Mouse (Mus musculus) lung, adult 18-20 months (tissue): ENCODE measurements at regions not wholly inside any gene's neighbourhood (a gene's known extent, or its start where the extent isn't known, plus 50 kb on each side); places are given as distances from the start of the nearest gene placed in this dataset.

Experiments
- DNase-seq, 2 experiments: peaks; one replicate each; pipeline ENCODE4 v3.0.0; 2022; ENCODE audit warnings: mixed read lengths in 2 of 2

DNA sequence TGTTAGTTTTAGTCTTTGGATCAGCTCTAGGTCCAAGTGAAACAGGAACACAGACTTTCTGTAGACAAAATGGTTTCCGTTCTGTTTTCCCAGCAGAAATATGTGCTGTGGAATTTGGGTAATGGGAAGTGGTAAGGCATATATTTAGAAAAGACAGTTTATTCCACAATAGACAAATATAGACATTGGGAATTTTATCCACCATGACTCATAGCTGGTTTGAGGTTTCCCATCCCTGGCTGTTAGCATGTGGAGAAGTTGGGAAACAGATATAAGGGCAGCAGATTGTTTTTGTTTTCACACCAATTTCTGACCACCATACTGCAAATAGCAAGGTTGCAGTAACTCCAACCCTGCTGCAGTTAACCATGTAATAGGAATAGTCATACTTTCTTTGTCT is 385.0 kb upstream of the Adam34 start:
- DNase-seq, result no peak

DNA sequence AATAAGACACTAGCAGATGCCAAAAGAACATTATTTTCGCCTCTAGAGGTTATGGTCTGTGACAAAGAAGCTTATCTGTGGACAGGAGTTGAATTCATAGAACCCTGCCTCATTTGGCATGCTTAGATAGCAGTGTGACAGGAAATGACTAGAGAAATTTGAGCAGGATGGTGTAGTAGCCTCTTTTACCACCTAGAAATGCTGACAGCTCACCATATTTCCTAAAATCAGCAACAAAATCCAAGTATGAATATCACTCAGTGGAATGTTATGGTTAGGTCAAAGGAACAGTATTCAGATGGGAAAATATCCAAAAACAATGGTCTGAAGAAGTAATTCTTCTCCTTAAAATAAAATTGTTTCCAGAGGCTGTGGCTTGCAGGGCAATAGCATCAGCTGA is 383.6 kb upstream of the Adam34 start:
- DNase-seq, result no peak

DNA sequence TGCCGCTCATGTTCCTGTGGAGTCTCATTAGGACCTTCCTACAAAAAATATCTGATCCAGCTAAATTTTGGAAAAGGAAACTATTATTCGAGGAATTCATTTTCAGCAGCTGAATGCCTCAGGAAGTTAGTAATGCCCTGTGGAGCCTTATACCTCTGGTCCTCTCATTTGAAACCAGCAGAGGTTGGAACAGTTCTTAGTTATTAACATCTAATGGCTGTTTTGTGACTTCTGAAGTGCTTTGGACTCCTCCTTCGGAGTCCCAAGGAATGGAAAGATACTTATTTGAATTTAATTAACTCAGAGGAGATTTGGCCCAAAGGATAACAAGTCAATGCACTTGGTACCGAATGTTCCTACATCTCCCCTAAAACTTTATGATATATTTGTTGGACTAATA is 372.2 kb upstream of the Adam34 start:
- no peak for DNase-seq

DNA sequence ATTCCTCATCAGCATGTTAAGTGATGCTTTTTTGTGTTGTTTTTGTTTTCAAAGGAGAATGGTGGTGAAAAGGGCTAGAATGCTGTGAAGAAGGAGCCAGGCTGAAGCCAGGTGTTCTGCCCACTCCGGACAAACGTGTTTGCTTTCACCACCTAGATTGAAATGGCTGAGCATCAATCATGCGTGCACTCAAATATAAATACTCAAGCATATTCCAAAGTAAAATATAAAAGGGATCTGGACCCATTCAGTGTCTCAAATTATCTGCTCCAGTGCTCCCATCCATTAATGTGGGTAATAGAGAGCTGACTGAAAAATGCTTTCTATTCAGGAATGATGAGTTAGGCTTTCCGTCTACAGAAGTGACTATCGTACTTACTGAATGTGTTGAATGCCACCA is 349.0 kb upstream of the Adam34 start:
- no peak for DNase-seq

DNA sequence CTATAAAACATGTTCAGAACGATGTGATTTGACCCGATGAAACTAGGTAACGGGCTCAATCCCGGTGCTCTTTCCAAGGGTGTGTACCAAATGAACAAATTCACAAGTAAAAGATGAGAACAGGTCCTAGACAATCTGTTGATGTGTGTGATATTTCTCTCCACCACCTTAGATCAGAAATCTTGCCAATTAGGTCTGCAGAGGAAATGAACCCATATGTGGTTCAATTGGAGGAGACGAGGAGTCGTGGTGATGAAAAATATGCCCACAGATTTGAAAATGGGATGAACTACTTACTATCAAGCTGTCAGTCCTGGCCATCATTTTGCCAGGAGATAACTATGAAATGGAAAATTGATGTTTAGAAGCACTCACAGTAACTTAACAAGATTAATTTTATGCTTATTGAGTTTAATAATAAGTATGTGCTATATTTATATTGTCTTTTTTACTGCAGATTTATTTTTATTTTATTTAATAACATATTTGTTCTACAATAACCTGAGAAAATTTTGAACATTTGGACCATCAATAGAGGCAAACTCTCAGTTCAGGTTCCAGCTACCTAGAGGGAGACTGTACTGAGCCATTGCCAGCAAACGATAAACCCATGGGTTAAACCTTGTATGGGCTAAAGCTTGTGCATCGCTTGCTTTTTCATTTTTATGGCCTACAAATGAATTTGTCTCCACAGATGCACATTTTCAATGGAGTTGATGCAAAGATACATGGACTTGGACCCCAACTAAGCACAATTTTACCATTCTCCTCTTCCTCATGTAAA is 332.9 kb upstream of the Adam34 start:
- no peak for DNase-seq

DNA sequence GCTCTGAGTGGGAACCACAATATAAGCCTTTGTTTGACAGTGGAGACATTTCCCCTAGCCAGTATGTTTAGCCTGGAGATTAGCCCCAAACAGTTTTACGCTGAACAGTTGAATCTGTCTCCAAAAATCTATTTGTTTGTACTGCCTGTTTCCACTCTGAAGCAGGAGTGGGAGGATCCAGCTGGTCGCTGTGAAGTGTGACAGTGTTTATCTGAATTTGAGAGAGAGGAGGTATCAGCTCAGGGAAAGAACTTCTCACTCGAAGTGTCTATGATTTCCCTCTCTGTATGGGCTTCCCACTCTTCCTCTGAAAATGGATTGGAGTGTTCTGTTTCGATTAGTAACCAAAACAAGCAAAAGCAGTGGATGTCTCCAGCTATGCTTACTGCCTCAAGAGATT is 324.4 kb upstream of the Adam34 start:
- DNase-seq, result no peak

DNA sequence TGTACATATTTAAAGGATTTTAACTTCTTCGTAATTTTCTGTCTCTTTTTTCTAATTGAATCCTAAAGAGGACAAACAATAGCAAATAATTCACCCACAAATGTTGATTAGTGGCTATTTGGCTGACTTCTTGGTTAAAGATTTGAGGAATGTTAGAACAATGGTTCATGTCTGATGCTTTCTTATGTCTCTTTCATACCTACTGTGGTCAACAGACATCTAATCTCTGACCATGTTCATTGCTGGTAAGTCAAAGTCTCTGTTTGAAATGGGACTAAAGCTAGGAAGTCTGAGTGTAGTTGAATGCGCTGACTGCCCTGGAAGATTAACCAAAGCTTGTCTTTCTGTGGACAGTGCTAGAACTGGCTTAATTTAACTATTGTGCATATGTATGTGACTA is 321.5 kb upstream of the Adam34 start:
- no peak for DNase-seq

DNA sequence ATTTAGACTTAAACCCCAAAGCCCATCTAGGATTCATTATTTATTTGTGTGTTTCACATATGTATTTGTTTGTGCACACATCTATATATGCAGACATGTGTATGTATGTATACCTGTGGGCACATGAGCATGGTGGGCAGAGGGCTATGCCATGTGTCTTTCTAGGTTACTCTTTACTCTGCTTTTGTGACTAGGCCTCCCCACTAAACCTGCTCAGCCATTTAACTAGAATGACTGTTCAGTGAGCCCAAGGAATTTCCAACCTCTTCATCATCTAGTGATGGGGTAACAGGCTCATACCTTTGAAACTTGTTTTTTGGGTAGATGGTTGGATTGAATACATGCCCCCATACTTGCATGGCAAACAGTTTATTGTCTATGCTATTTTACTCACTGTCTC is 321.1 kb upstream of the Adam34 start:
- no peak for DNase-seq

DNA sequence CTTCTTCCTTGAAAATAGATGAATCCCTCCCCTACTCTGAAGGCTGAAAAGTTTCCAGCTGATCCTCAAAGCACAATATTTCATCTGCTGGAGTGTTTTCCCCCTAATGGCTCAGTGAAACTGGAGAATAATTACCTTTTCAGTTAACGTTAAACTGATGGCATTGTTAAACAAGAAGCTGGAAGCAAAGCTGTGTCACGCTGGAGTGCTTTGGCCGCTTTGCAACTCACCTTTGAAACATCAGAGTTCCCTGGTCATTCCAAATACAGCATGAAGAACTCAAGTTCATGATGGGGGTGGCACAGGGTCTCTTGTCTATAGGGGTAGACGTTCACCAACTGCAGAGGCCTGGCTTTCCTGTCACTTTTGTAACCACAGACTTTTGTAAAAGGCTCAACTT is 317.9 kb upstream of the Adam34 start:
- no peak for DNase-seq

DNA sequence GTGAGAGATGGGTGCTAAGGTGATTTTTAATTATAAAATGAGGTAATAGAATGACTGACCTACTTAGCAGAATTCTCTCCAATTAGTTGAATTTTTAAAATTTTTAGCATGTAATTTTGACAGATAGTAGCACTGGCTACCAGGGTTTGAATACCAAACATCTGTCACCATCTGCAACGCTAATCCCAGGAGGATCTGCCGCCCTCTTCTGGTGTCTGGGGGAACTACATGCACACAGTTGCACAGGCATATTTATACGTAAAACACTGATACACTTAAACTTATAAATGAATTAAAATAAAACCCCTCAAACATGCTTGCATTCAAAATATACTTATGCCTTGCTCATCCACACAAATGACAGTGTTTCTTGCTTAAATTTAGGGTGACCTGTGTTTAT is 316.1 kb upstream of the Adam34 start:
- DNase-seq, result peak; percentile 5 to 21

DNA sequence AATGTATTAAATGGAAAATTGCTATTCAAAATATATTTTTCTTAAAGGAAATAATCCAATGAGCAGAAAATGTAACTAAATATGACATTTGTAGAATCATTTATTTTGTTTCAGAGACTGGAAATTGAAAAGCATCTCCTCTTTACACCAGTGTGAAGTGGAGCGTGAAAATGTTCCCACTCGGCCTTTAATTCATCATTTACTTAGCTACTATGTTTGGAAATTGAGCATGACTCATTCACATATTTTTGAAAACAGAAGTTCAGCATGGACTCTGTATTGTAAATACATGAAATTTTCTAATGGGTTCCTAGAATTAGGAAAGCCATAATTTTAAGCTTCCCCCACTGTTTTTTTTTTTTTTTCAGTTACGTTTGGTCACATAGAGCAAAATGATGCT is 314.2 kb upstream of the Adam34 start:
- no peak for DNase-seq
